ENCODE assay signal across 9 mouse cellular contexts in genomic region chr9:58928103-58928502, GRCm38 (mm10).
DNase-seq lines count a peak whose midpoint lies in the region; ATAC-seq and TF ChIP-seq lines count a peak whose summit lies in the region.
"Had no signal": no experiment of that assay in that cellular context is flagged by ENCODE, and none has a peak within 500 bp of the region (broad histone marks: within the 10 kb centered on the region; RNA-seq: fewer than 3 reads in every experiment).

No protein-coding gene starts in this region.

- no peak overlapping the region for H3K4me2 ChIP-seq in heart, postnatal 0 days (ENCODE audit: low read depth, low read length)
- no peak overlapping the region for H3K4me2 ChIP-seq in heart, embryonic 11.5 days
- H3K4me2 ChIP-seq in forebrain, embryonic 13.5 days, result no peak overlapping the region
- H3K4me2 ChIP-seq: hindbrain, embryonic 15.5 days had no signal

- no peak for TF ChIP-seq EP300 in heart, postnatal 0 days (IDR thresholded peaks at IDR 0.05; ENCODE audit: low read depth)

- DNase-seq in heart, postnatal 0 days (ENCODE audit: low spot score), result peak; percentile 45
- DNase-seq in thymus, adult 2 months, result peak; percentile 30
- DNase-seq in thymus, postnatal 36 days, result no peak
- DNase-seq in embryo, embryonic 10 days (ENCODE audit: low spot score), result peak; percentile 74
- DNase-seq in limb, embryonic 10.5 days (ENCODE audit: low spot score), result peak; percentile 55
- DNase-seq in spleen, postnatal 10 days (ENCODE audit: low spot score in 2 of 2), result peak; percentile 16 to 47

- no peaks in the 10 kb centered on the region for H3K27me3 ChIP-seq in heart, postnatal 0 days (ENCODE audit: control insufficient read depth, insufficient read depth, low read length)
- no peaks in the 10 kb centered on the region for H3K27me3 ChIP-seq in heart, embryonic 11.5 days (ENCODE audit: control insufficient read depth, insufficient read depth, low read length)
- H3K27me3 ChIP-seq in thymus, adult 2 months (ENCODE audit: control insufficient read depth, insufficient read depth, low read length), result no peaks in the 10 kb centered on the region
- H3K27me3 ChIP-seq in limb, embryonic 10.5 days (ENCODE audit: low read depth, poor library complexity, severe bottlenecking), result no peaks in the 10 kb centered on the region
- no peaks in the 10 kb centered on the region for H3K27me3 ChIP-seq in forebrain, embryonic 13.5 days
- H3K27me3 ChIP-seq: hindbrain, embryonic 15.5 days had no signal

- no peaks in the 10 kb centered on the region for H3K9me3 ChIP-seq in heart, postnatal 0 days (replicated peaks; ENCODE audit: control insufficient read depth, low read length)
- H3K9me3 ChIP-seq in heart, embryonic 11.5 days (replicated peaks; ENCODE audit: control insufficient read depth, low read length), result no peaks in the 10 kb centered on the region
- no peaks in the 10 kb centered on the region for H3K9me3 ChIP-seq in limb, embryonic 10.5 days (replicated peaks)
- H3K9me3 ChIP-seq in forebrain, embryonic 13.5 days (replicated peaks), result no peaks in the 10 kb centered on the region
- H3K9me3 ChIP-seq: hindbrain, embryonic 15.5 days had no signal

- peak; percentile 70 for TF ChIP-seq CTCF in heart, postnatal 0 days (IDR thresholded peaks at IDR 0.05; ENCODE audit: low read depth)
- TF ChIP-seq CTCF in thymus, adult 2 months (IDR thresholded peaks at IDR 0.05; ENCODE audit: borderline replicate concordance, control insufficient read depth, extremely low read depth, insufficient read depth, low read length, poor library complexity), result no peak

- ATAC-seq in heart, postnatal 0 days (ENCODE audit: insufficient read depth, low read depth), result no peak
- ATAC-seq in heart, embryonic 11.5 days (replicated peaks; ENCODE audit: insufficient number of reproducible peaks, low FRiP score, low TSS enrichment), result no peak
- no peak for ATAC-seq in forebrain, embryonic 13.5 days

- no peak overlapping the region for H3K9ac ChIP-seq in heart, postnatal 0 days (replicated peaks; ENCODE audit: low read depth, low read length)
- no peak overlapping the region for H3K9ac ChIP-seq in heart, embryonic 11.5 days (ENCODE audit: low read depth, low read length)
- no peak overlapping the region for H3K9ac ChIP-seq in forebrain, embryonic 13.5 days
- H3K9ac ChIP-seq: hindbrain, embryonic 15.5 days had no signal

- H3K4me3 ChIP-seq in heart, postnatal 0 days (ENCODE audit: low read depth, low read length), result no peak overlapping the region
- no peak overlapping the region for H3K4me3 ChIP-seq in heart, embryonic 11.5 days (ENCODE audit: low read depth, low read length)
- no peak overlapping the region for H3K4me3 ChIP-seq in thymus, adult 2 months (ENCODE audit: control insufficient read depth, insufficient read depth, low read length)
- H3K4me3 ChIP-seq in limb, embryonic 10.5 days, result no peak overlapping the region
- no peak overlapping the region for H3K4me3 ChIP-seq in forebrain, embryonic 13.5 days
- H3K4me3 ChIP-seq: hindbrain, embryonic 15.5 days had no signal

- peaks cover 4% of the 10 kb centered on the region for H3K36me3 ChIP-seq in heart, postnatal 0 days (replicated peaks; ENCODE audit: control insufficient read depth, insufficient read depth, low read length)
- no peaks in the 10 kb centered on the region for H3K36me3 ChIP-seq in heart, embryonic 11.5 days (ENCODE audit: control insufficient read depth, insufficient read depth, low read length)
- no peaks in the 10 kb centered on the region for H3K36me3 ChIP-seq in thymus, adult 2 months (ENCODE audit: control insufficient read depth, insufficient read depth, low read length)
- peaks cover 19% of the 10 kb centered on the region for H3K36me3 ChIP-seq in limb, embryonic 10.5 days
- peaks cover 10% of the 10 kb centered on the region for H3K36me3 ChIP-seq in forebrain, embryonic 13.5 days (ENCODE audit: poor library complexity, severe bottlenecking)

- whole genome bisulfite sequencing in heart, postnatal 0 days, result 16% methylated on average over 1 of the region's 1 CpGs
- WGBS in heart, embryonic 11.5 days (ENCODE audit: insufficient replicate concordance), result 11% methylated on average over 1 of the region's 1 CpGs
- WGBS in thymus, adult 2 months, result 36% methylated on average over 1 of the region's 1 CpGs
- 36% methylated on average over 1 of the region's 1 CpGs for WGBS in limb, embryonic 10.5 days
- WGBS in forebrain, embryonic 13.5 days, result 30% methylated on average over 1 of the region's 1 CpGs

- no peaks in the 10 kb centered on the region for H3K4me1 ChIP-seq in heart, postnatal 0 days (ENCODE audit: control insufficient read depth, insufficient read depth)
- no peaks in the 10 kb centered on the region for H3K4me1 ChIP-seq in heart, embryonic 11.5 days (ENCODE audit: control insufficient read depth, insufficient read depth, low read length)
- no peaks in the 10 kb centered on the region for H3K4me1 ChIP-seq in thymus, adult 2 months (replicated peaks; ENCODE audit: control insufficient read depth, insufficient read depth, low read length)
- no peaks in the 10 kb centered on the region for H3K4me1 ChIP-seq in limb, embryonic 10.5 days
- no peaks in the 10 kb centered on the region for H3K4me1 ChIP-seq in forebrain, embryonic 13.5 days
- H3K4me1 ChIP-seq: hindbrain, embryonic 15.5 days had no signal

- TF ChIP-seq POLR2A in thymus, adult 2 months (IDR thresholded peaks at IDR 0.05; ENCODE audit: control insufficient read depth, extremely low read depth, insufficient read depth, low read length, poor library complexity), result no peak

- no peak overlapping the region for H3K27ac ChIP-seq in heart, postnatal 0 days (ENCODE audit: low read depth)
- H3K27ac ChIP-seq in heart, embryonic 11.5 days (ENCODE audit: low read depth, low read length), result no peak overlapping the region
- no peak overlapping the region for H3K27ac ChIP-seq in thymus, adult 2 months (ENCODE audit: control insufficient read depth, insufficient read depth, low read length)
- H3K27ac ChIP-seq in limb, embryonic 10.5 days, result no peak overlapping the region
- H3K27ac ChIP-seq in forebrain, embryonic 13.5 days, result no peak overlapping the region
- H3K27ac ChIP-seq: hindbrain, embryonic 15.5 days had no signal

Comparison
In these comparisons a context has a peak if more than half of its experiments do, and no peak if none do; other contexts are left out.
1. DNase-seq: peak in heart, postnatal 0 days (single experiment), thymus, adult 2 months (single experiment), embryo, embryonic 10 days (single experiment), limb, embryonic 10.5 days (single experiment) and spleen, postnatal 10 days (2 of 2); none in thymus, postnatal 36 days (0 of 2).